Mouse (Mus musculus): ENCODE results near the gene ccdc198. TPM values are rescaled to one million over a fixed set of nuclear protein-coding genes. Genes with fewer than 3 reads are reported as not detected.

Gene ccdc198
- total and polyA plus RNA-seq, 2 experiments from 2014 or later: not detected

DNA sequence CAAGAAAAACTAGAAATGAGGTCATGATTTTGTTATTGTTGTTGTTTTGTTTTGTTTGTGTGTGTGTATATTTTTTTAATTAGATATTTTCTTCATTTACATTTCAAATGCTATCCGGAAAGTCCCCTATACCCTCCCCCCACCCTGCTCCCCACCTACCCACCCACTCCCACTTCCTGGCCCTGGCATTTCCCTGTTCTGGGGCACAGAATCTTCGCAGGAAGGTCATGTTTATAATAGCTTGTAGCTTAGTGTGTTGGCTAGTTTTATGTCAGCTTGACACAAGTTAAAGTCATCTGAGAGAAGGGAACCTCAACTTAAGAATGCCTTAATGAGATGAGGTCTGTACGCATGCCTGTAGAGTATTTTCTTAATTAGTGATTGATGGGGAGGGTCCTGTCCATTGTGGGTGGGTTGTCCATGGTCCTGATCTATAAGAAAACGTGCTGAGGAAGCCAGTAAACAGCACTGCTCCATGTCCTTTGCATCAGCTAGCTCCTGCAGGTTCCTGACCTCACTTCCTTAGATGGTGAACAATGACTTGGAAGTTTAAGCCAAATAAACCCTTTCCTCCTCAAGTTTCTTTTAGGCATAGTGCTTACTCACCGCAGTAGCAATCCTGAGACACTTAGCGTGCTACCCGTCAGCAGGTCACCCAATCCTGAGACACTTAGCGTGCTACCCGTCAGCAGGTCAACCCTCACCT lies 44.0 kb downstream of the ccdc198 start:
- Histone ChIP-seq H3K27me3 (ENCODE audit: insufficient read depth, low read length) (no peaks in the 10 kb centered on the region), H3K27ac (ENCODE audit: low read depth, low read length) (no peak overlapping the region), H3K9me3 (ENCODE audit: low read length) (no peaks in the 10 kb centered on the region), H3K4me1 (ENCODE audit: insufficient read depth, low read length) (no peaks in the 10 kb centered on the region), H3K4me3 (ENCODE audit: low read depth, low read length) (no peak overlapping the region), H3K9ac (replicated peaks; ENCODE audit: low read length, poor library complexity, severe bottlenecking) (no peak overlapping the region), H3K4me2 (ENCODE audit: low read depth, low read length, poor library complexity, severe bottlenecking) (no peak overlapping the region), H3K36me3 (ENCODE audit: insufficient read depth, low read length) (no peaks in the 10 kb centered on the region)
- 83% methylated on average over 9 of the region's 9 CpGs for WGBS
- ATAC-seq (ENCODE audit: low FRiP score) (no peak), DNase-seq (ENCODE audit: low spot score) (no peak)
- no peak for TF ChIP-seq CTCF (IDR thresholded peaks at IDR 0.05)

DNA sequence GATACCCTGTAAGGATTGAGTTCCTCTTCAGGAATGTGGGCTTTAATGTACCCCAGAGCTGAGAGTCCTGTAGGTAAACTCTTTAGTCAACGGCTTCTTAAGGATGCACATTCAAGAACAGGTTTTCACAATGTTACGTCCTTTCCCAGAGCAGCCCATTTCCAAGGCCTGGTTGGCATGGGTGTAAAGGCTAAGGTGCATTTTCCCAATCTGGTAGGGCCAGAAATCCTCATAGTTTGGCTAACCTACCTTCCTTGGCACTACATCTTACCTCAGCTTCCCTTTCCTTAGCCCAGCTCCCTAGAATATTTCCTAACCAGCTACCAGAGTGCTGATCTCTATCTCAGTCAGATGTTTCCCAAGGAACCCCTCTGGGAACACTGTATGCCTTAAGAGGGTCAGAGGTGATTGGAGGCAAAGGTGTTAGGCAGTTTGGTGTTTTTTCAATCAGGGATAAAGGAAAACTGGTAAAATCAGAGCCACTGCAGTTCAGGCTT lies 48.2 kb downstream of the ccdc198 start:
- Histone ChIP-seq H3K27ac (ENCODE audit: low read depth, low read length) (no peak overlapping the region), H3K4me3 (ENCODE audit: low read depth, low read length) (no peak overlapping the region), H3K4me1 (ENCODE audit: insufficient read depth, low read length) (no peaks in the 10 kb centered on the region), H3K27me3 (ENCODE audit: insufficient read depth, low read length) (no peaks in the 10 kb centered on the region), H3K9me3 (ENCODE audit: low read length) (no peaks in the 10 kb centered on the region), H3K4me2 (ENCODE audit: low read depth, low read length, poor library complexity, severe bottlenecking) (no peak overlapping the region), H3K36me3 (ENCODE audit: insufficient read depth, low read length) (no peaks in the 10 kb centered on the region), H3K9ac (replicated peaks; ENCODE audit: low read length, poor library complexity, severe bottlenecking) (no peak overlapping the region)
- no peak for ATAC-seq (ENCODE audit: low FRiP score)
- WGBS: 98% methylated on average over 2 of the region's 2 CpGs
- no peak for DNase-seq (ENCODE audit: low spot score)
- TF ChIP-seq CTCF (IDR thresholded peaks at IDR 0.05): no peak

DNA sequence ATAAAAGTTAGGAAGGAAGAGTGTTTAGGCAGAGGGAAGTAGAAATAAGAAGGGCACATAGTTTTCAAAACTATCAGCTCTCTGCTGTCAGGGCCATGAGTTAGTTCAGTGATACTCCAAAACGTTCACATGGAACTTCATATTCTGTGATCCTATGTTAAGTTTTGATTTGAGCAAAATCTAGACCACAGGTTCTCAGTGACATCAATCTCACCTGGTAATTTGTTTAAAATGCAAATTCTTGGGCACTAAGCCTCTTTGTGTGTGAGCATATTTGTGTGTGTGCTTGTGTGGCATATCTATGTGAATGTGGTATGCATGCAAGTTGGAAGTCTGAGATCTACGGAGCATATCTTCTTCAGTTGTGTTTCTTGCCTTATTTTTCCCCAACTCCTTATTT lies 59.0 kb downstream of the ccdc198 start:
- Histone ChIP-seq H3K36me3 (ENCODE audit: insufficient read depth, low read length) (peaks cover 9% of the 10 kb centered on the region; the same call in 1 of the 2 replicates), H3K9ac (replicated peaks; ENCODE audit: low read length, poor library complexity, severe bottlenecking) (no peak overlapping the region)

DNA sequence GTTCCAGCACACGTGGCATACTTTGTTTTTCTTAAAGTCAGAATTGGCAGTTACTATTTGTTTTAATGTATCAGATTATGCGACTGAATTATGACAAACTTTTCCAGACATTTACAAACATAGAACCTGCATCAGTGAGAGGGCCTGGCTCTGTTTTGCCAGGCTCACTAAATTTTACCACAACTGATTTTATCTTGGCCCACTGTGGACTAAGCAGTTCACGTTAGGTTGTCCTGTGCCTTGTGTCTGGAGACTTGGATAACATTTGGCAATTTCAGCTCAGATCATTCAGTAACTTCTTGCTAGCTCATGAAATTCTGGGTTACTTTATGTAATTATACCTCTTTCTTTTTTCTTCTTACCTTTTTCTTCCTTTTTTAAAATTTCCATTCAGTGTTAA lies 65.5 kb downstream of the ccdc198 start:
- no peaks in the 10 kb centered on the region for H3K9me3 ChIP-seq (ENCODE audit: low read length)
- no peaks in the 10 kb centered on the region; the same call in 1 of the 2 replicates for H3K36me3 ChIP-seq (ENCODE audit: insufficient read depth, low read length)
- ATAC-seq (ENCODE audit: low FRiP score) (no peak), DNase-seq (ENCODE audit: low spot score) (no peak)
- WGBS: 83% methylated on average over 3 of the region's 3 CpGs
- H3K4me1 ChIP-seq (ENCODE audit: insufficient read depth, low read length): no peaks in the 10 kb centered on the region
- no peaks in the 10 kb centered on the region for H3K27me3 ChIP-seq (ENCODE audit: insufficient read depth, low read length)
- no peak overlapping the region for H3K9ac ChIP-seq (replicated peaks; ENCODE audit: low read length, poor library complexity, severe bottlenecking)
- H3K4me2 ChIP-seq (ENCODE audit: low read depth, low read length, poor library complexity, severe bottlenecking): no peak overlapping the region
- no peak overlapping the region for H3K4me3 ChIP-seq (ENCODE audit: low read depth, low read length)
- no peak overlapping the region for H3K27ac ChIP-seq (ENCODE audit: low read depth, low read length)
- TF ChIP-seq CTCF (IDR thresholded peaks at IDR 0.05): no peak

More for the DNA sequence above, 59.0 kb downstream of the ccdc198 start:
- Histone ChIP-seq H3K4me2 (ENCODE audit: low read depth, low read length, poor library complexity, severe bottlenecking) (no peak overlapping the region), H3K4me1 (ENCODE audit: insufficient read depth, low read length) (no peaks in the 10 kb centered on the region), H3K27ac (ENCODE audit: low read depth, low read length) (no peak overlapping the region), H3K9me3 (ENCODE audit: low read length) (no peaks in the 10 kb centered on the region), H3K4me3 (ENCODE audit: low read depth, low read length) (no peak overlapping the region), H3K27me3 (ENCODE audit: insufficient read depth, low read length) (no peaks in the 10 kb centered on the region)
- DNase-seq (ENCODE audit: low spot score) (no peak), ATAC-seq (ENCODE audit: low FRiP score) (no peak)
- WGBS: 93% methylated on average over 2 of the region's 2 CpGs
- TF ChIP-seq CTCF (IDR thresholded peaks at IDR 0.05): no peak

GRCm38 (mm10) chr14:49173290-49174135 lies 71.8 kb downstream of the ccdc198 start:
- H3K4me1 ChIP-seq (ENCODE audit: insufficient read depth, low read length): peaks cover 10% of the 10 kb centered on the region; the same call in 1 of the 2 replicates
- 41% methylated on average over 16 of the region's 16 CpGs for WGBS
- peak overlapping the region; percentile 97 for H3K9ac ChIP-seq (replicated peaks; ENCODE audit: low read length, poor library complexity, severe bottlenecking)
- no peak for TF ChIP-seq CTCF (IDR thresholded peaks at IDR 0.05)
- no peak overlapping the region for H3K27ac ChIP-seq (ENCODE audit: low read depth, low read length)
- H3K4me2 ChIP-seq (ENCODE audit: low read depth, low read length, poor library complexity, severe bottlenecking): peak overlapping the region; percentile 83
- H3K4me3 ChIP-seq (ENCODE audit: low read depth, low read length): peak overlapping the region; percentile 99
- no peaks in the 10 kb centered on the region for H3K36me3 ChIP-seq (ENCODE audit: insufficient read depth, low read length)
- H3K27me3 ChIP-seq (ENCODE audit: insufficient read depth, low read length): no peaks in the 10 kb centered on the region
- ATAC-seq (ENCODE audit: low FRiP score) (no peak), DNase-seq (ENCODE audit: low spot score) (no peak)
- H3K9me3 ChIP-seq (ENCODE audit: low read length): no peaks in the 10 kb centered on the region

- Histone ChIP-seq H3K4me3 (ENCODE audit: low read depth, low read length) (peak overlapping the region; percentile 99), H3K9me3 (ENCODE audit: low read length) (no peaks in the 10 kb centered on the region), H3K27ac (ENCODE audit: low read depth, low read length) (peak overlapping the region; percentile 85), H3K4me2 (ENCODE audit: low read depth, low read length, poor library complexity, severe bottlenecking) (peak overlapping the region; percentile 83), H3K9ac (replicated peaks; ENCODE audit: low read length, poor library complexity, severe bottlenecking) (peak overlapping the region; percentile 97), H3K36me3 (ENCODE audit: insufficient read depth, low read length) (no peaks in the 10 kb centered on the region), H3K4me1 (ENCODE audit: insufficient read depth, low read length) (peaks cover 10% of the 10 kb centered on the region; the same call in 1 of the 2 replicates), H3K27me3 (ENCODE audit: insufficient read depth, low read length) (no peaks in the 10 kb centered on the region)
- DNase-seq (ENCODE audit: low spot score): peak; percentile 44
- peak; percentile 84 for ATAC-seq (ENCODE audit: low FRiP score)
- 0% methylated on average over 43 of the region's 46 CpGs for WGBS
- no peak for TF ChIP-seq CTCF (IDR thresholded peaks at IDR 0.05)
These were observed 72.7 kb downstream of the ccdc198 start for GRCm38 (mm10) chr14:49172582-49172988.

Data from midbrain, postnatal 0 days (tissue).